Mouse (Mus musculus): ENCODE results near the gene Dnal4.

Gene Dnal4

GRCm38 (mm10) chr15:79765361-79765760, 12.3 kb downstream of the Dnal4 start:
- in situ Hi-C loops (cut with MboI, MseI): loop anchor here in 1 of 2 experiments (5.0 kb wide), 1 partner anchor 82 kb away; no protein-coding TSS in a partner anchor

GRCm38 (mm10) chr15:79764539-79765267, 12.9 kb downstream of the Dnal4 start:
- in situ Hi-C loops (cut with MboI, MseI): loop anchor here in 1 of 2 experiments (5.0 kb wide), 1 partner anchor 83 kb away; no protein-coding TSS in a partner anchor

GRCm38 (mm10) chr15:79763601-79764246, 13.9 kb downstream of the Dnal4 start:
- in situ Hi-C loops (cut with MboI, MseI): no loop called here

GRCm38 (mm10) chr15:79763001-79763400, 14.6 kb downstream of the Dnal4 start:
- in situ Hi-C loops (cut with MboI, MseI): no loop called here

GRCm38 (mm10) chr15:79760956-79761355, 16.7 kb downstream of the Dnal4 start:
- in situ Hi-C loops (cut with MboI, MseI): no loop called here

- in situ Hi-C loops (cut with MboI, MseI): no loop called here
These were observed 20.5 kb downstream of the Dnal4 start for GRCm38 (mm10) chr15:79757118-79757517.

GRCm38 (mm10) chr15:79755977-79756625, 21.5 kb downstream of the Dnal4 start:
- in situ Hi-C loops (cut with MboI, MseI): no loop called here

- in situ Hi-C loops (cut with MboI, MseI): no loop called here
These were observed 22.5 kb downstream of the Dnal4 start for GRCm38 (mm10) chr15:79755176-79755575.

GRCm38 (mm10) chr15:79753873-79754272, 23.8 kb downstream of the Dnal4 start:
- in situ Hi-C loops (cut with MboI, MseI): no loop called here

- in situ Hi-C loops (cut with MboI, MseI): no loop called here
These were observed 24.3 kb downstream of the Dnal4 start for GRCm38 (mm10) chr15:79753420-79753752.

- in situ Hi-C loops (cut with MboI, MseI): no loop called here
These were observed 24.8 kb downstream of the Dnal4 start for GRCm38 (mm10) chr15:79752742-79753419.

GRCm38 (mm10) chr15:79751772-79752171, 25.9 kb downstream of the Dnal4 start:
- in situ Hi-C loops (cut with MboI, MseI): no loop called here

GRCm38 (mm10) chr15:79750266-79750665, 27.4 kb downstream of the Dnal4 start:
- in situ Hi-C loops (cut with MboI, MseI): no loop called here

GRCm38 (mm10) chr15:79749162-79749561, 28.5 kb downstream of the Dnal4 start:
- in situ Hi-C loops (cut with MboI, MseI): no loop called here

GRCm38 (mm10) chr15:79747998-79748397, 29.7 kb downstream of the Dnal4 start:
- in situ Hi-C loops (cut with MboI, MseI): no loop called here

- in situ Hi-C loops (cut with MboI, MseI): no loop called here
These were observed 31.8 kb downstream of the Dnal4 start for GRCm38 (mm10) chr15:79745883-79746282.

GRCm38 (mm10) chr15:79745312-79745711, 32.3 kb downstream of the Dnal4 start:
- in situ Hi-C loops (cut with MboI, MseI): no loop called here

- in situ Hi-C loops (cut with MboI, MseI): no loop called here
These were observed 32.9 kb downstream of the Dnal4 start for GRCm38 (mm10) chr15:79744742-79745141.

- in situ Hi-C loops (cut with MboI, MseI): no loop called here
These were observed 33.6 kb downstream of the Dnal4 start for GRCm38 (mm10) chr15:79744001-79744400.

GRCm38 (mm10) chr15:79742706-79743023, 35.0 kb downstream of the Dnal4 start:
- in situ Hi-C loops (cut with MboI, MseI): no loop called here

- in situ Hi-C loops (cut with MboI, MseI): no loop called here
These were observed 35.5 kb downstream of the Dnal4 start, which contains the start of gene Sun2 for GRCm38 (mm10) chr15:79741921-79742705. Gene Sun2 (minus strand): TSS chr15:79742536.

All from T-helper 17 cell (primary cell).